Mouse (Mus musculus) liver, embryonic 16.5 days (tissue): ENCODE measurements around the gene Mmp9. TPM values are rescaled to one million over a fixed set of nuclear protein-coding genes. Genes with fewer than 3 reads are reported as not detected.
A peak's percentile ranks its signal among the peaks of the same experiment; 100 is the strongest.

ENCODE experiments used
- ATAC-seq: fragments of 200-750 bp; cut with Nextera tagmentation; 2 replicates; pipeline ENCODE4 v1.8.0; 2017; ENCODE audit warnings: low read depth, mild to moderate bottlenecking, moderate number of reproducible peaks, moderate library complexity
- H3K27ac ChIP-seq: fragments of 300-500 bp; sonication (generic); 2 replicates; pipeline ENCODE4 v1.5.1; 2014; ENCODE audit warnings: mild to moderate bottlenecking, low read length
- H3K27me3 ChIP-seq: fragments of 300-500 bp; sonication (generic); 2 replicates; pipeline ENCODE4 v1.6.1; 2014; ENCODE audit warnings: low read depth, low read length, mixed read lengths; ENCODE audit not compliant: control insufficient read depth, insufficient read depth
- H3K36me3 ChIP-seq: fragments of 300-500 bp; sonication (generic); 2 replicates; pipeline ENCODE4 v1.6.1; 2014; ENCODE audit warnings: mild to moderate bottlenecking; ENCODE audit not compliant: control insufficient read depth, insufficient read depth
- H3K4me1 ChIP-seq: fragments of 300-500 bp; sonication (generic); 2 replicates; pipeline ENCODE4 v1.6.1; 2014; ENCODE audit warnings: low read depth, low read length, mixed read lengths; ENCODE audit not compliant: control insufficient read depth
- H3K4me2 ChIP-seq: fragments of 300-500 bp; sonication (generic); 2 replicates; pipeline ENCODE4 v1.6.1; 2014; ENCODE audit warnings: low read depth, low read length, mixed read lengths
- H3K4me3 ChIP-seq: fragments of 300-500 bp; sonication (generic); 2 replicates; pipeline ENCODE4 v1.5.1; 2014; ENCODE audit warnings: low read depth, mild to moderate bottlenecking, low read length
- H3K9ac ChIP-seq: fragments of 300-500 bp; sonication (generic); 2 replicates; pipeline ENCODE4 v1.6.1; 2014; ENCODE audit warnings: low read depth, low read length
- H3K9me3 ChIP-seq: fragments of 300-500 bp; sonication (generic); replicated peaks from 2 replicates; pipeline ENCODE4 v1.6.1; 2016; ENCODE audit warnings: low read length; ENCODE audit not compliant: control insufficient read depth
- WGBS: fragments of 180-500 bp; shearing (Covaris S2); extraction: QIAGEN DNeasy Blood & Tissue Kit; methylation state at CpG from one replicate; pipeline ENCODE4 v1.1.7; 2014; ENCODE audit not compliant: insufficient replicate concordance; 5-methylcytosine and 5-hydroxymethylcytosine counted together
- polyA plus RNA-seq: library from polyadenylated mRNA; unstranded; fragments of >200 nt; fragmentation: Nextera tagmentation; extraction: Ambion mirVana; gene quantifications from 2 replicates; pipeline ENCODE4 v1.2.1, GENCODE M21; 2015

The Mmp9 gene
- polyA plus RNA-seq, 1 experiment from 2014 or later: 13.0 TPM

DNA sequence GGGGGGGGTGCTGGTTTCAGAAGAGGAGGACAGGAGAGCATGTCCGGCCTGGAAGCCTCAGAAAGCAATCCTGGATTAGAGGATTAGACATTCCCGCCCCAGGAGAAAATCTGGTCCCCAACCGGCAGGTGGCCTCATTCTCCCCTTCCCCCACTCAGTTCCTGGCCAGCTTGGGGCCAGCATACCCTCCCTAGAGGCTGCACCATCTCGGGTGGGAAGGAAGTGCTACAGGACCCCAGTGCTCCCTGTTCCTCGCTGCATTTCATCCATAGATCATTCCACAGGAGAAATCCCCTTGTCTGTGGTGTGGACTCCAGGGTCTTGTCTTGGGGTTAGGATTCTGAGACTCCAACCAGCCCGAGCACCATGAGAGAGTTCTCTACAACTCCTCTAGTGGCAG is 26.6 kb downstream of the Mmp9 start:
- Histone ChIP-seq H3K27me3 (peaks cover 54% of the 10 kb centered on the region), H3K36me3 (no peaks in the 10 kb centered on the region), H3K4me3 (no peak overlapping the region), H3K9me3 (no peaks in the 10 kb centered on the region), H3K9ac (no peak overlapping the region), H3K27ac (no peak overlapping the region), H3K4me1 (no peaks in the 10 kb centered on the region), H3K4me2 (no peak overlapping the region)
- no peak for ATAC-seq
- WGBS: 15% methylated on average over 6 of the region's 6 CpGs

DNA sequence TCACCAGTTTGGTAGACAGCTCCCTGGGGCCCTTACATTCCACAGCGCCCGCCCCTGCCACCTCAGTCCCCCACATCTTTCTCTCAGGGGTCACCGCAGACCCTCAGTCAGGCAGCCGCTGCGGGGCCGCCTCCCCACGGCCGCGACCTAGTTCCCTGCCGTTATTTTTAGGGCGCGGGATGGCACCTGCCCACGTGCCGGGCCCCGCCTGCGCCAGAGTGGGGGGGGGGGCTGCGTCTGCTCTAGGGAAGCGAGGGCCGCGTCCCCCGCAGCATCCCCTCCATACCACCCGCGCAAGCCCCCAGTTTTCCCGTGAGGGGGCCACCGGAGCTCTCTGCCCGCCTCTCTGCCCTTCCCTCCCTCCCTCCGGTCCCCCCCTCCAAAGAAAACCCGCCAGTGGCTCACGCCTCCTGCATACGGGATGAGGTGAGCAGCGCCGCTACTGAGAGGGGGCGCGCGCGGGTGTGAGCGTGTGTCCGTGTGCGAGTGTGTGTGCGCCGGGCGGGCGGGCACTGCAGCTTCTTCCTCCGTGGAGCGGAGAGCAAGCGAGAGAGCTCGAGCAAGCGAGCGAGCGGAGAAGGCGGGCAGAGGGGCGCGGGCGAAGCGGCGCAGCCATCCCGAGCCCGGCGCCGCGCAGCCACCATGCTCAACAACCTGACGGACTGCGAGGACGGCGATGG is 27.3 kb downstream of the Mmp9 start:
- no peaks in the 10 kb centered on the region for H3K36me3 ChIP-seq
- H3K27ac ChIP-seq: no peak overlapping the region
- H3K9me3 ChIP-seq: no peaks in the 10 kb centered on the region
- no peak overlapping the region for H3K4me3 ChIP-seq
- no peak overlapping the region for H3K9ac ChIP-seq
- WGBS: 3% methylated on average over 64 of the region's 65 CpGs
- no peaks in the 10 kb centered on the region for H3K4me1 ChIP-seq
- H3K27me3 ChIP-seq: peaks cover 54% of the 10 kb centered on the region
- H3K4me2 ChIP-seq: peak overlapping the region; percentile 16; the same call in 1 of the 2 replicates
- ATAC-seq: no peak

DNA sequence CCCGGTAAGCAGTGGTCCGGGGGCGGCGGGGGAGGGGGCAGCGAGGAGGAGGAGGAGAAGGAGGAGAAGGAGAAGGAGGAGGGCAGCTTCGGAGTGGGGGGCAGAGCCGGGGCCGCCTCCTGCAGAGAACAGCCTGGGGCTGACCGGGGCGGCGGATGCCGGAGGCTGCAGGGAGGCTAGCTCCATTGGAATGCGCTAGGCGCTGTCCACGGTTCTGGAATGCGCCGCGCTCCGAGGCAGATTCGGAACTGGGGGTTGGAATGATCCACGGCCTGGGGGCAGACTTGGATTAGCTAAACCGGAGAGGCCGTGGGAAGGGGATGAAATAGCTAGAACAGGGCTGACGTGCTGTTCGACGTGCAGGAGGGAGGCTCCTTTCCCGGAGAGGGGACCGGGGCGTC is 27.9 kb downstream of the Mmp9 start:
- Histone ChIP-seq H3K9ac (no peak overlapping the region), H3K27ac (no peak overlapping the region), H3K4me1 (no peaks in the 10 kb centered on the region), H3K27me3 (peaks cover 56% of the 10 kb centered on the region), H3K9me3 (no peaks in the 10 kb centered on the region), H3K36me3 (no peaks in the 10 kb centered on the region), H3K4me3 (no peak overlapping the region), H3K4me2 (peak overlapping the region; percentile 16; the same call in 1 of the 2 replicates)
- no peak for ATAC-seq
- 1% methylated on average over 29 of the region's 29 CpGs for WGBS

DNA sequence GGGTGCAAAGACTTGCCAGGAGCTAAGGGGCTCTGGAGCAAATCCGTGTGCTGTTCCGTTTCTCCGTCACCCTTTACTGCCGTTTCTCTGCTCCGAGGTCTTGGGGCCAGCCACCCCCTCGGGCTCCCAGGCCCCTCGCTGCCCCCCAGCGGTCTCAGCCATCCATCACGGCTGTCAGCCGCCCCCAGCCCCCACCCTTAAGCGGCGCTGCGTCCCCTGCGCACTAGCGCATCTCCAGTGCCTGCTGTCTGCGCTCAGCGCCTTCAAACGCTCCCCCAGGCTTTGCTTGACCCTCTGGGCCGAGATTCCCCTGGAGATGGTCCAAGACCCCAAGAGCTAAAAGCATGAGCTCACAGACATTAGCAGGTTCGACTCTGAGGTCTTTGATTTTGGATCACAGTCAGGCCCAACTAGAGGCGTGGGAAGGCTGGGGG is 28.8 kb downstream of the Mmp9 start:
- H3K27me3 ChIP-seq: peaks cover 56% of the 10 kb centered on the region
- no peak overlapping the region for H3K4me2 ChIP-seq
- no peaks in the 10 kb centered on the region for H3K4me1 ChIP-seq
- no peaks in the 10 kb centered on the region for H3K9me3 ChIP-seq
- no peak overlapping the region for H3K9ac ChIP-seq
- no peak overlapping the region for H3K4me3 ChIP-seq
- ATAC-seq: no peak
- 4% methylated on average over 21 of the region's 21 CpGs for WGBS
- no peaks in the 10 kb centered on the region for H3K36me3 ChIP-seq
- H3K27ac ChIP-seq: no peak overlapping the region

DNA sequence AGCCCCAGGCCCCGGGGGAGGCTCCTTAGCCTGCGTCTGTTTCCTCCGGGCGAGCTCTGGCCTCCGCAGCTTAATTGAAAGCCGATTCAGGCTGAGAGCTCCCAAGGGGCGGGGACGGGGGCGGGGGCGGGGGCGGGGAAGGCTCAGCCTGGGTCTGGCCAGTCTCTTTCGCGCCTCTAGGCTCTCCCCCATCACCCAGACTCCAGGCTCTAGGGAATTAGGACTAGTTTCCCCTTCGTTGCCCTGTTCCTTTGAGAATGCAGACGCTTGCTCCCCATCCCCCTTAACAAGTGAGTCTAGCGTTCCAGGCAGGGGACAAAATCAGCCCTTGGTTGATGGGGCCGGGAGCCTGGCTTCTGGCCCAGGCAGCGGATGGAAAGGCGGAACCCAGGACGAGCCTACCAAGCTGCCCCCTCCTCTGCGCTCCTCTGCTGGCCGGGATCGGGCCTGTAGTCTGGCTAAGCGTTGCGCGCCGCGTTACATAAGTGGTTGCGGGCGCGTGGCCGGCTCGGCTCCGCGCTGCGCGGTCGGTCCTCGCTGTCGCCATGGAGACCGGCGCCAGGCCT is 30.1 kb downstream of the Mmp9 start:
- no peaks in the 10 kb centered on the region for H3K4me1 ChIP-seq
- no peaks in the 10 kb centered on the region for H3K36me3 ChIP-seq
- H3K27ac ChIP-seq: no peak overlapping the region
- H3K27me3 ChIP-seq: peaks cover 56% of the 10 kb centered on the region
- no peak overlapping the region for H3K9ac ChIP-seq
- H3K4me2 ChIP-seq: no peak overlapping the region
- H3K9me3 ChIP-seq: no peaks in the 10 kb centered on the region
- ATAC-seq: no peak
- no peak overlapping the region for H3K4me3 ChIP-seq
- 2% methylated on average over 42 of the region's 42 CpGs for WGBS

DNA sequence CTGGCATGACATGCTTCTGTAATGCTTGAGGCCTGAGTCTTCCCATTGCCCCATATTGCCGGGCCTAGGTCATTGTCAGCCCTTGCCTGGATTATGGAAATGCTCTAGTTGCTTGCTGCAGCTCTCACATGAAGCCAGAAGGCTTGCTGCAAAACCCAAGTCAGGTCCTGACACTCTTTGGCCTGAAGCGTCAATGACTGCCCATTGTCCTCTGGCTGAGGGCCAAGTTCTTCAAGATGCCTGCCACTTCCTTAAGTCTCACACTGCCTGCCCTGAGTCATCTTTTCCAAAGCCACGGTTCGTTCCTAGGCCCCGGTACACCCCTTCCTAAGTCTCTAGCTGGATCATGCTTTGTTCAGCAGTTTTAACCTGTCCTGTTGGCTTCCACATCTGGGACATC is 32.1 kb downstream of the Mmp9 start:
- H3K9ac ChIP-seq: no peak overlapping the region
- 23% methylated on average over 5 of the region's 5 CpGs for WGBS
- H3K9me3 ChIP-seq: no peaks in the 10 kb centered on the region
- no peaks in the 10 kb centered on the region for H3K36me3 ChIP-seq
- H3K4me3 ChIP-seq: no peak overlapping the region
- H3K27me3 ChIP-seq: peaks cover 44% of the 10 kb centered on the region
- no peak overlapping the region for H3K27ac ChIP-seq
- no peaks in the 10 kb centered on the region for H3K4me1 ChIP-seq
- no peak for ATAC-seq
- H3K4me2 ChIP-seq: no peak overlapping the region

DNA sequence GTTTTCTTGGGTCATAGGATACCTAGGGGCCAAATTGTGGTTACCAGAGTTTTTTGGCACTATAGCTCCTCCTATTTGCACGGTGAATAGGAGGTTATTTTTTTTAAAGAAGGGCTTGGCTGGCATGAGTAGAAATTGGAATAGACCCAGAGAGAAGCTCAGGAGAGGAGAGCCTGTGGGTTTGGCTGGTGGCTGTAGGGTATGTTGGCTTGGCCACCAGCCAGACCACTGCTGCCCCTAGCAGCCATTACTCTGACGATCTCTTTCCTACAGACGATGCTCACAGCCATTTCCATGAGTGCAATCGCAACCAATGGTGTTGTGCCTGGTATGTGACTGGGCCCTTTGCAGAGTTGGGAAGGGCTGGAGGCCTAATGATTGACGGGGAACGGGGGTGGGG is 35.0 kb downstream of the Mmp9 start:
- Histone ChIP-seq H3K9me3 (no peaks in the 10 kb centered on the region), H3K36me3 (no peaks in the 10 kb centered on the region), H3K9ac (no peak overlapping the region), H3K4me3 (no peak overlapping the region), H3K4me1 (no peaks in the 10 kb centered on the region), H3K27ac (no peak overlapping the region), H3K4me2 (no peak overlapping the region), H3K27me3 (peaks cover 14% of the 10 kb centered on the region)
- WGBS: 64% methylated on average over 6 of the region's 6 CpGs
- no peak for ATAC-seq

DNA sequence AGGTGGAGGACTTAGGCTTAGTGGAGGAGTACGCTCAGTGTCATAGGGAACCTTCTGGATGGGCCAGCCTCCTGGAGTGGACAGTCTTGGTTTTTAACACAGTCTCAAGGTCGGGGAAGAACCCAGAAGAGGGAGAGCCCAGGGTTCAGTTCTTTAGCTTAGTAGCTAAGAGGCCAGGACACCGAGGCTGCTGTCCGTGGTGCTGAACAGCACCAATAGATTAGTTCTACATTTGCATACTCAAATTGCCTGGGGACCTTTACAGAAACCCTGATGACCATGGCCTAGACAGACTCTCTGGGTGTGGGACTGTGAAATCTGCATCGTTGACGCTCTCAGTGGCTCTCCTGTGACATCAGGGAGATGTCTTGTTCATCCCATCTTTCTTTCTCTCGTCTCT is 39.2 kb downstream of the Mmp9 start:
- no peaks in the 10 kb centered on the region for H3K36me3 ChIP-seq
- no peak overlapping the region for H3K4me3 ChIP-seq
- no peaks in the 10 kb centered on the region for H3K4me1 ChIP-seq
- H3K9ac ChIP-seq: no peak overlapping the region
- H3K27ac ChIP-seq: no peak overlapping the region
- H3K4me2 ChIP-seq: no peak overlapping the region
- H3K27me3 ChIP-seq: no peaks in the 10 kb centered on the region
- no peak for ATAC-seq
- H3K9me3 ChIP-seq: no peaks in the 10 kb centered on the region
- 19% methylated on average over 7 of the region's 7 CpGs for WGBS

DNA sequence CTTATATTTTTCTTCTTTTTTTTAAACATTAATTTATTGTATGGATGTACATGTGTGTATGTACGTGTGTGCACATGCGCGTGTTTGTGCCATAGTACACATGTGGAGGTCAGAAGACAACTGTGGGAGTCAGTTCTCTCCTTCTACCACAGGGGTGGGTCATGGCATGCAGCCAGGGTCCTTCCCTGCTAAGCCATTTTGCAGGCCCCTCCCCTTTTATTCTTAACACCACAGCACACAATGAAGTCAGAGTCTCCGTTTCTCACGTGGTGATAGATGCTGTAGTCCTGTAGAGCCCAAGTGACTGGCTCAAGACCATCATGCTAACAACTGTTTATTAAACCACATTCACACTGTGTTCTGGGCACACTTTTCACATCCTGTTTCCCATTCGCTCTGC is 45.4 kb downstream of the Mmp9 start:
- H3K4me1 ChIP-seq: no peaks in the 10 kb centered on the region
- H3K9ac ChIP-seq: no peak overlapping the region
- no peak for ATAC-seq
- no peak overlapping the region for H3K27ac ChIP-seq
- no peaks in the 10 kb centered on the region for H3K36me3 ChIP-seq
- no peak overlapping the region for H3K4me3 ChIP-seq
- no peak overlapping the region for H3K4me2 ChIP-seq
- H3K9me3 ChIP-seq: no peaks in the 10 kb centered on the region
- no peaks in the 10 kb centered on the region for H3K27me3 ChIP-seq
- WGBS: 68% methylated on average over 6 of the region's 6 CpGs
